Mouse (Mus musculus) stomach, postnatal 0 days (tissue): Measurements from ENCODE around the gene Srarp. TPM values are rescaled to one million over a fixed set of nuclear protein-coding genes. Genes with fewer than 3 reads are reported as not detected.

Experiments
- ATAC-seq: fragments of 200-750 bp; cut with Nextera tagmentation; 2 replicates; pipeline ENCODE4 v1.8.0; 2017; ENCODE audit not compliant: low FRiP score, low TSS enrichment
- DNase-seq: peaks from one replicate; pipeline ENCODE4 v3.0.0-alpha.2; 2016; ENCODE audit warnings: low spot score
- H3K27ac ChIP-seq: fragments of 300-500 bp; sonication (generic); replicated peaks from 2 replicates; pipeline ENCODE4 v1.5.1; 2014; ENCODE audit warnings: mild to moderate bottlenecking, control low read depth
- H3K27me3 ChIP-seq: fragments of 300-500 bp; sonication (generic); 2 replicates; pipeline ENCODE4 v1.6.1; 2014; ENCODE audit warnings: low read length; ENCODE audit not compliant: control insufficient read depth, insufficient read depth
- H3K36me3 ChIP-seq: fragments of 300-500 bp; sonication (generic); 2 replicates; pipeline ENCODE4 v1.6.1; 2014; ENCODE audit warnings: low read length, mixed read lengths; ENCODE audit not compliant: control insufficient read depth, insufficient read depth
- H3K4me1 ChIP-seq: fragments of 300-500 bp; sonication (generic); replicated peaks from 2 replicates; pipeline ENCODE4 v1.6.1; 2014; ENCODE audit warnings: antibody characterized with exemption; ENCODE audit not compliant: control insufficient read depth, insufficient read depth
- H3K4me2 ChIP-seq: fragments of 300-500 bp; sonication (generic); replicated peaks from 2 replicates; pipeline ENCODE4 v1.6.1; 2014; ENCODE audit warnings: low read depth, mild to moderate bottlenecking, control low read depth, moderate library complexity
- H3K4me3 ChIP-seq: fragments of 300-500 bp; sonication (generic); 2 replicates; pipeline ENCODE4 v1.5.1; 2014; ENCODE audit warnings: low read depth, low read length, control low read depth
- H3K9ac ChIP-seq: fragments of 300-500 bp; sonication (generic); 2 replicates; pipeline ENCODE4 v1.6.1; 2014; ENCODE audit warnings: mild to moderate bottlenecking, low read length, control low read depth, mixed read lengths
- H3K9me3 ChIP-seq: fragments of 300-500 bp; sonication (generic); 2 replicates; pipeline ENCODE4 v1.6.1; 2016; ENCODE audit warnings: low read length; ENCODE audit not compliant: control insufficient read depth
- CTCF ChIP-seq: IDR thresholded peaks from 2 replicates; pipeline ENCODE4 v1.5.1; 2016; ENCODE audit warnings: antibody characterized with exemption, low read depth, mild to moderate bottlenecking, moderate library complexity
- EP300 ChIP-seq: optimal IDR thresholded peaks from 2 replicates; pipeline ENCODE3; 2016; ENCODE audit warnings: antibody characterized with exemption
- WGBS: fragments of 180-500 bp; shearing (Covaris S2); extraction: QIAGEN DNeasy Blood & Tissue Kit; methylation state at CpG from one replicate; pipeline ENCODE4 v1.1.7; 2014; 5-methylcytosine and 5-hydroxymethylcytosine counted together
- polyA plus RNA-seq: library from polyadenylated mRNA; unstranded; fragments of >200 nt; fragmentation: Nextera tagmentation; extraction: Ambion mirVana; gene quantifications from 2 replicates; pipeline ENCODE4 v1.2.1, GENCODE M21; 2015

The Srarp gene
- polyA plus RNA-seq, 1 experiment from 2014 or later, result not detected

GRCm38 (mm10) chr4:141466844-141467580 lies 31.1 kb upstream of the Srarp start:
- Histone ChIP-seq H3K36me3 (peaks cover 37% of the 10 kb centered on the region), H3K9ac (no peak overlapping the region), H3K4me3 (no peak overlapping the region), H3K4me1 (no peaks in the 10 kb centered on the region), H3K9me3 (no peaks in the 10 kb centered on the region), H3K27ac (no peak overlapping the region), H3K4me2 (no peak overlapping the region), H3K27me3 (no peaks in the 10 kb centered on the region)
- WGBS, result 85% methylated on average over 15 of the region's 15 CpGs
- DNase-seq (no peak), ATAC-seq (no peak)
- TF ChIP-seq CTCF (peak; percentile 46), EP300 (no peak)

GRCm38 (mm10) chr4:141466289-141466795 lies 30.4 kb upstream of the Srarp start:
- no peak overlapping the region for H3K9ac ChIP-seq
- H3K4me1 ChIP-seq, result peaks cover 2% of the 10 kb centered on the region; the same call in 1 of the 2 replicates
- TF ChIP-seq EP300 (no peak), CTCF (no peak)
- H3K27ac ChIP-seq, result no peak overlapping the region
- H3K9me3 ChIP-seq, result no peaks in the 10 kb centered on the region
- no peak for DNase-seq
- H3K4me3 ChIP-seq, result no peak overlapping the region
- no peaks in the 10 kb centered on the region for H3K27me3 ChIP-seq
- peaks cover 31% of the 10 kb centered on the region for H3K36me3 ChIP-seq
- WGBS, result 87% methylated on average over 16 of the region's 16 CpGs
- H3K4me2 ChIP-seq, result no peak overlapping the region
- no peak for ATAC-seq

GRCm38 (mm10) chr4:141465512-141466288 lies 29.8 kb upstream of the Srarp start:
- no peak overlapping the region for H3K4me2 ChIP-seq
- 91% methylated on average over 34 of the region's 34 CpGs for WGBS
- H3K9ac ChIP-seq, result no peak overlapping the region
- peaks cover 2% of the 10 kb centered on the region; the same call in 1 of the 2 replicates for H3K4me1 ChIP-seq
- H3K36me3 ChIP-seq, result peaks cover 29% of the 10 kb centered on the region
- no peak for TF ChIP-seq CTCF
- no peak for TF ChIP-seq EP300
- no peaks in the 10 kb centered on the region for H3K27me3 ChIP-seq
- H3K9me3 ChIP-seq, result no peaks in the 10 kb centered on the region
- no peak overlapping the region for H3K27ac ChIP-seq
- DNase-seq (no peak), ATAC-seq (no peak)
- no peak overlapping the region for H3K4me3 ChIP-seq

GRCm38 (mm10) chr4:141464722-141465121 lies 28.8 kb upstream of the Srarp start:
- no peak overlapping the region for H3K4me3 ChIP-seq
- no peak for TF ChIP-seq CTCF
- no peak for TF ChIP-seq EP300
- ATAC-seq (no peak), DNase-seq (no peak)
- no peak overlapping the region for H3K27ac ChIP-seq
- 81% methylated on average over 16 of the region's 16 CpGs for WGBS
- H3K9ac ChIP-seq, result no peak overlapping the region
- peaks cover 27% of the 10 kb centered on the region for H3K36me3 ChIP-seq
- no peak overlapping the region for H3K4me2 ChIP-seq
- no peaks in the 10 kb centered on the region for H3K27me3 ChIP-seq
- H3K4me1 ChIP-seq, result peaks cover 2% of the 10 kb centered on the region; the same call in 1 of the 2 replicates
- no peaks in the 10 kb centered on the region for H3K9me3 ChIP-seq

GRCm38 (mm10) chr4:141463472-141463871 lies 27.6 kb upstream of the Srarp start:
- no peak for TF ChIP-seq EP300
- TF ChIP-seq CTCF, result no peak
- Histone ChIP-seq H3K4me1 (peaks cover 2% of the 10 kb centered on the region; the same call in 1 of the 2 replicates), H3K27me3 (no peaks in the 10 kb centered on the region), H3K27ac (no peak overlapping the region), H3K4me3 (no peak overlapping the region), H3K4me2 (no peak overlapping the region), H3K9ac (no peak overlapping the region), H3K9me3 (no peaks in the 10 kb centered on the region), H3K36me3 (peaks cover 25% of the 10 kb centered on the region)
- 74% methylated on average over 14 of the region's 14 CpGs for WGBS
- ATAC-seq (no peak), DNase-seq (no peak)

GRCm38 (mm10) chr4:141461576-141461975 lies 25.7 kb upstream of the Srarp start:
- no peak overlapping the region for H3K4me3 ChIP-seq
- TF ChIP-seq CTCF (no peak), EP300 (no peak)
- WGBS, result 78% methylated on average over 12 of the region's 12 CpGs
- ATAC-seq, result no peak
- no peaks in the 10 kb centered on the region for H3K27me3 ChIP-seq
- peaks cover 25% of the 10 kb centered on the region for H3K36me3 ChIP-seq
- DNase-seq, result no peak
- no peak overlapping the region for H3K4me2 ChIP-seq
- H3K9me3 ChIP-seq, result no peaks in the 10 kb centered on the region
- no peak overlapping the region for H3K27ac ChIP-seq
- H3K9ac ChIP-seq, result no peak overlapping the region
- H3K4me1 ChIP-seq, result peaks cover 2% of the 10 kb centered on the region; the same call in 1 of the 2 replicates
